Mouse (Mus musculus) MEL (cell line): ENCODE results near the gene Csrnp1. TPM values are rescaled to one million over a fixed set of nuclear protein-coding genes. Genes with fewer than 3 reads are reported as not detected.

Experiments used
- DNase-seq: peaks from one replicate; pipeline ENCODE4 v3.0.0; 2011; ENCODE audit warnings: low read depth, low spot score
- H3K27ac ChIP-seq: 2 replicates; pipeline ENCODE4 v1.5.1; 2012; ENCODE audit warnings: low read depth, mild to moderate bottlenecking, control low read depth, low read length, moderate library complexity; ENCODE audit not compliant: control insufficient read depth
- H3K27me3 ChIP-seq, 2 experiments: fragments of 150-350 bp in 1 of 2; sonication (generic) in 1 of 2; 2 replicates each; pipeline ENCODE4 v1.6.1; 2012; ENCODE audit warnings: low read length in 2 of 2, mild to moderate bottlenecking in 2 of 2, improper control_type of control experiment in 1 of 2, moderate library complexity in 1 of 2; ENCODE audit not compliant: insufficient read depth in 2 of 2, control insufficient read depth in 1 of 2
- H3K36me3 ChIP-seq, 2 experiments: 2 replicates each; pipeline ENCODE4 v1.6.1; 2012 to 2014; ENCODE audit warnings: low read length in 2 of 2, improper control_type of control experiment in 1 of 2, inconsistent platforms in 1 of 2, mild to moderate bottlenecking in 1 of 2; ENCODE audit not compliant: insufficient read depth in 2 of 2, control insufficient read depth in 1 of 2
- H3K4me1 ChIP-seq, 2 experiments: fragments of 150-350 bp in 1 of 2; sonication (generic) in 1 of 2; 2 replicates each; pipeline ENCODE4 v1.6.1; 2012; ENCODE audit warnings: low read length in 2 of 2, improper control_type of control experiment in 1 of 2, mild to moderate bottlenecking in 1 of 2; ENCODE audit not compliant: insufficient read depth in 2 of 2, control insufficient read depth in 1 of 2
- H3K4me3 ChIP-seq, 2 experiments: fragments of 150-350 bp in 1 of 2; sonication (generic) in 1 of 2; 2 replicates each; pipeline ENCODE4 v1.5.1; 2012; ENCODE audit warnings: low read depth in 2 of 2, low read length in 2 of 2, mild to moderate bottlenecking in 2 of 2, moderate library complexity in 2 of 2, control low read depth in 1 of 2, improper control_type of control experiment in 1 of 2; ENCODE audit not compliant: control insufficient read depth in 1 of 2, insufficient read depth in 1 of 2
- H3K79me2 ChIP-seq: 2 replicates; pipeline ENCODE4 v1.6.1; 2012; ENCODE audit warnings: mild to moderate bottlenecking, low read length, moderate library complexity; ENCODE audit not compliant: control insufficient read depth, poor library complexity, insufficient read depth
- H3K9ac ChIP-seq: 2 replicates; pipeline ENCODE4 v1.6.1; 2012; ENCODE audit warnings: low read depth, mild to moderate bottlenecking, control low read depth, low read length, moderate library complexity; ENCODE audit not compliant: control insufficient read depth, poor library complexity, severe bottlenecking
- H3K9me3 ChIP-seq: fragments of 150-350 bp; sonication (generic); replicated peaks from 2 replicates; pipeline ENCODE4 v1.6.1; 2012; ENCODE audit warnings: mild to moderate bottlenecking, low read length, improper control_type of control experiment, moderate library complexity; ENCODE audit not compliant: insufficient read depth
- BHLHE40 ChIP-seq: IDR thresholded peaks from 2 replicates; pipeline ENCODE4 v1.6.1; 2012; ENCODE audit warnings: low read depth, mild to moderate bottlenecking, inconsistent platforms, low read length, improper control_type of control experiment, borderline replicate concordance
- CHD1 ChIP-seq: IDR thresholded peaks from 2 replicates; pipeline ENCODE4 v1.6.1; 2012; ENCODE audit warnings: low read depth, mild to moderate bottlenecking, inconsistent platforms, low read length, improper control_type of control experiment
- E2F4 ChIP-seq: IDR thresholded peaks from 2 replicates; pipeline ENCODE4 v1.6.1; 2011; ENCODE audit warnings: low read depth, low read length, improper control_type of control experiment, borderline replicate concordance
- ELF1 ChIP-seq: IDR thresholded peaks from 2 replicates; pipeline ENCODE4 v1.6.1; 2014; ENCODE audit warnings: low read depth, mild to moderate bottlenecking, inconsistent platforms, low read length, improper control_type of control experiment, moderate library complexity
- EP300 ChIP-seq, 2 experiments: IDR thresholded peaks; 2 replicates each; pipeline ENCODE4 v1.6.1; 2011; ENCODE audit warnings: improper control_type of control experiment in 2 of 2, low read length in 2 of 2, low read depth in 1 of 2, mild to moderate bottlenecking in 1 of 2
- GABPA ChIP-seq: IDR thresholded peaks from 2 replicates; pipeline ENCODE4 v1.6.1; 2012; ENCODE audit warnings: low read depth, mild to moderate bottlenecking, inconsistent platforms, low read length, improper control_type of control experiment, moderate library complexity
- GATA1 ChIP-seq: IDR thresholded peaks from 2 replicates; pipeline ENCODE4 v1.6.1; 2011; ENCODE audit warnings: low read depth, low read length, improper control_type of control experiment
- HCFC1 ChIP-seq: IDR thresholded peaks from 2 replicates; pipeline ENCODE4 v1.6.1; 2012; ENCODE audit warnings: low read depth, mild to moderate bottlenecking, inconsistent platforms, low read length, improper control_type of control experiment, moderate library complexity
- MAX ChIP-seq: IDR thresholded peaks from 2 replicates; pipeline ENCODE4 v1.6.1; 2011; ENCODE audit warnings: low read length, improper control_type of control experiment
- MEF2A ChIP-seq: IDR thresholded peaks from 2 replicates; pipeline ENCODE4 v1.6.1; 2014; ENCODE audit warnings: low read depth, mild to moderate bottlenecking, inconsistent platforms, low read length, improper control_type of control experiment; ENCODE audit not compliant: poor library complexity, insufficient replicate concordance, severe bottlenecking; ENCODE audit errors: extremely low read depth
- MXI1 ChIP-seq: IDR thresholded peaks from 2 replicates; pipeline ENCODE4 v1.6.1; 2011; ENCODE audit warnings: mild to moderate bottlenecking, low read depth, low read length, improper control_type of control experiment
- MYC ChIP-seq: IDR thresholded peaks from 2 replicates; pipeline ENCODE4 v1.6.1; 2011; ENCODE audit warnings: low read depth, mild to moderate bottlenecking, low read length, improper control_type of control experiment, moderate library complexity
- NELFE ChIP-seq: IDR thresholded peaks from 2 replicates; pipeline ENCODE4 v1.6.1; 2011; ENCODE audit warnings: low read depth, low read length, improper control_type of control experiment
- POLR2A ChIP-seq, 2 experiments: IDR thresholded peaks; 2 replicates each; pipeline ENCODE4 v1.6.1; 2011 to 2012; ENCODE audit warnings: low read length in 2 of 2, mild to moderate bottlenecking in 2 of 2, control low read depth in 1 of 2, improper control_type of control experiment in 1 of 2, low read depth in 1 of 2, moderate library complexity in 1 of 2; ENCODE audit not compliant: control insufficient read depth in 1 of 2, insufficient read depth in 1 of 2, poor library complexity in 1 of 2
- POLR2AphosphoS2 ChIP-seq: IDR thresholded peaks from 2 replicates; pipeline ENCODE4 v1.6.1; 2011; ENCODE audit warnings: low read length, improper control_type of control experiment
- RAD21 ChIP-seq: IDR thresholded peaks from 2 replicates; pipeline ENCODE4 v1.6.1; 2011; ENCODE audit warnings: mild to moderate bottlenecking, low read depth, low read length, improper control_type of control experiment
- RCOR1 ChIP-seq: IDR thresholded peaks from 2 replicates; pipeline ENCODE4 v1.6.1; 2012; ENCODE audit warnings: low read depth, mild to moderate bottlenecking, inconsistent platforms, low read length, improper control_type of control experiment
- SIN3A ChIP-seq: IDR thresholded peaks from 2 replicates; pipeline ENCODE4 v1.6.1; 2012; ENCODE audit warnings: low read length, improper control_type of control experiment, inconsistent platforms
- TBP ChIP-seq: IDR thresholded peaks from 2 replicates; pipeline ENCODE4 v1.8.0; 2011; ENCODE audit warnings: low read depth, low read length, improper control_type of control experiment
- TCF12 ChIP-seq: IDR thresholded peaks from 2 replicates; pipeline ENCODE4 v1.6.1; 2014; ENCODE audit warnings: low read depth, mild to moderate bottlenecking, inconsistent platforms, low read length, improper control_type of control experiment, moderate library complexity
- USF1 ChIP-seq: IDR thresholded peaks from 2 replicates; pipeline ENCODE4 v1.6.1; 2014; ENCODE audit warnings: low read depth, mild to moderate bottlenecking, inconsistent platforms, low read length, improper control_type of control experiment, moderate library complexity
- USF2 ChIP-seq, 2 experiments: IDR thresholded peaks; 2 replicates each; pipeline ENCODE4 v1.6.1; 2011 to 2012; ENCODE audit warnings: improper control_type of control experiment in 2 of 2, low read length in 2 of 2, borderline replicate concordance in 1 of 2, inconsistent platforms in 1 of 2, low read depth in 1 of 2, mild to moderate bottlenecking in 1 of 2; ENCODE audit not compliant: insufficient read depth in 1 of 2
- ZC3H11A ChIP-seq: IDR thresholded peaks from 2 replicates; pipeline ENCODE4 v1.6.1; 2012; ENCODE audit warnings: low read depth, mild to moderate bottlenecking, inconsistent platforms, low read length, improper control_type of control experiment
- ZMIZ1 ChIP-seq: IDR thresholded peaks from 2 replicates; pipeline ENCODE4 v1.6.1; 2012; ENCODE audit warnings: low read depth, mild to moderate bottlenecking, inconsistent platforms, low read length, improper control_type of control experiment, moderate library complexity
- ZNF384 ChIP-seq: IDR thresholded peaks from 2 replicates; pipeline ENCODE4 v1.6.1; 2012; ENCODE audit warnings: low read depth, mild to moderate bottlenecking, inconsistent platforms, low read length, improper control_type of control experiment
- polyA plus RNA-seq, 2 experiments: library from polyadenylated mRNA; stranded (reverse) in 1 of 2; unstranded in 1 of 2; fragments of >175 nt in 1 of 2; fragments of >200 nt in 1 of 2; gene quantifications; 2 replicates each; pipeline versions ENCODE4 v1.2.1 to v1.2.4; 2012; ENCODE audit warnings: low replicate concordance in 2 of 2, low read depth in 1 of 2; ENCODE audit not compliant: insufficient read length in 2 of 2, insufficient read depth in 1 of 2, missing spikeins in 1 of 2
- total RNA-seq: library from RNA; depleted of rRNA; stranded (reverse); fragments of 300-350 nt; gene quantifications from 2 replicates; pipeline ENCODE4 v1.2.3, GENCODE M21; 2012

Csrnp1 gene
- total and polyA plus RNA-seq, 3 experiments: 3.7 to 8.1 TPM; not detected in 1

DNA sequence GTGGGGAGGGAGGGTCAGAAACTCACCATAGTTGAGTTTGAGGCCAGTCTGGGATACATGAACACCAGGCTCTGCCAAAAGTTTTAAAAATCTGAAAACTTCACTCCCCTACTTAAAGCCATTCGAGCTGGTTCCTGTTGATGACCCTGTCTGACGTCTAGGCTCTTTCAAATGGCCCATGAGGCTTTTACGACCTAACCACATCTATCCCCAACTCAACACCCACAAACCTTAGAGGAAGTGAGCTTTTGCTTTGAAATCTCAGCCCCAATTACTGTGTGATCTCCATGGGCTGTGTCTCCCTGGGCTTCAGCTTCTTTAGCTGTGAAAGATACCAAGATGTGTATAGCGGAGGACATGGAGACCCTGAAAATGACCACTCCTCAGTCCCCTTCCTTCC, 46.0 kb downstream of the Csrnp1 start:
- TF ChIP-seq RCOR1 (0 out of 2 replicates have a peak, but pooled peaks have one; percentile 19), NELFE (no peak)
- Histone ChIP-seq H3K9me3 (no peaks in the 10 kb centered on the region), H3K27ac (no peak overlapping the region), H3K4me3 (no peak overlapping the region), H3K4me1 (peaks cover 0 to 10% of the 10 kb centered on the region in 2 experiments; a peak in 2 of 4 replicates), H3K79me2 (peaks cover 12% of the 10 kb centered on the region), H3K27me3 (no peaks in the 10 kb centered on the region), H3K36me3 (peaks cover 0 to 3% of the 10 kb centered on the region in 2 experiments; a peak in 2 of 4 replicates), H3K9ac (no peak overlapping the region)
- no peak for DNase-seq

DNA sequence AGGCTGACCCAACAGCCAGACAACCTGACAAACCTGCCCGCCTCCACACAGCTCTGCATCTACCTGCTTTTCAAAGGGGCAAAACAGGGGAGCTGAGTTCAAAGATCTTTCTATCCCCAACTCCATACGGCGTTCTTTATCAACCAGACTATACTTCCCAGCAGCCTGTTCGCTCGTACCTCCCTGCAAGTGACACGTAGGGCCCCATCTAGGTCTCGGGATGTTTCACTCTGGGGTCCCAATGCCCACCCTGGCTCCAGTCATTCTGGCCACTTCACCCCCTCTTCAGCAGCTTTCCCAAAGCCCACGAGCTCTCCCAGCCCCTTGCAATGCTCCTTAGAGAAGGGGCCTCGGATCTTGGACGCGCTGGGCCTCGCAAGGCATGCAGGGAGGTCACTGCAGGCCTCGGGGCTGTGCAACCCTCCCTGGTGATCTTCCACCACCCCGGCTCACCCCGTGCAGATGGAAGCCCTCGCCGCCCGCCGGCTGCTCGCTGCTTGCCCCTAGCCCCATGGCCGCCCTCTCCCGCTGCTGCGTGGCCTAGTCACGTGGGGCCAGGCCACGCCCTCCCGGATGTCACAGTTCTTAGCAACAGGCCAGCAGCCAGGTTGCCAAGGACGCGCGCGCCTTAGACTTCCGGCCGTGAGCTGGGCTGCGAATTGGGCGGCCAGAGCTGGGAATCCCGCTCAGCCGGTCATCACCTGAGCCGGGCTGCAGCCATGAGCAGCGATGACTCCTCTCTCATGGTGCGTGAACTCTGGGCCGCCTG, 47.3 kb downstream of the Csrnp1 start, which contains the start of the genes Gorasp1 and Ttc21a:
TSS of gene Gorasp1 (minus strand) at position 561 of the 769 bp plus-strand sequence.
TSS of gene Ttc21a (plus strand) at position 602 of the 769 bp plus-strand sequence.
- Histone ChIP-seq H3K9me3 (no peaks in the 10 kb centered on the region), H3K9ac (peak within 1 kb of the TSS; percentile 75), H3K27ac (peak within 1 kb of the TSS; percentile 13), H3K4me1 (peaks cover 0 to 10% of the 10 kb centered on the region in 2 experiments; a peak in 2 of 4 replicates), H3K79me2 (peaks cover 12% of the 10 kb centered on the region), H3K4me3 (peak within 1 kb of the TSS; percentile 77 to 84), H3K36me3 (peaks cover 0 to 3% of the 10 kb centered on the region in 2 experiments; a peak in 3 of 4 replicates), H3K27me3 (no peaks in the 10 kb centered on the region)
- TF ChIP-seq USF1 (peak; percentile 98), TBP (no peak), EP300 (IDR thresholded peaks at IDR 0.05; ENCODE audit: low read depth in 1 of 2, low read length in 2 of 2) (no peak), RAD21 (no peak), BHLHE40 (peak; percentile 57; the same call in 1 of the 2 replicates), POLR2A (IDR thresholded peaks at IDR 0.05; ENCODE audit: control insufficient read depth in 1 of 2, insufficient read depth in 1 of 2, low read depth in 1 of 2, low read length in 2 of 2, poor library complexity in 1 of 2) (peak; percentile 70 to 86), HCFC1 (peak; percentile 74), E2F4 (no peak), ZC3H11A (no peak), GABPA (no peak), GATA1 (no peak), ZMIZ1 (peak; percentile 77; the same call in 1 of the 2 replicates), CHD1 (no peak), MXI1 (peak; percentile 96), USF2 (IDR thresholded peaks at IDR 0.05; ENCODE audit: borderline replicate concordance in 1 of 2, insufficient read depth in 1 of 2, low read depth in 1 of 2, low read length in 2 of 2) (peak; percentile 67 to 85; a peak in 3 of 4 replicates), ZNF384 (no peak), ELF1 (peak; percentile 65; the same call in 1 of the 2 replicates), NELFE (peak; percentile 83), SIN3A (peak; percentile 99), MAX (peak; percentile 97), MEF2A (no peak), TCF12 (peak; percentile 43; the same call in 1 of the 2 replicates), POLR2AphosphoS2 (peak; percentile 77), MYC (peak; percentile 53; the same call in 1 of the 2 replicates)
- DNase-seq: peak; percentile 92
